Mouse (Mus musculus) inflammation-experienced regulatory T-cells, adult 6 months (primary cell): ENCODE measurements around the gene Sec14l1. TPM values are rescaled to one million over a fixed set of nuclear protein-coding genes. Genes with fewer than 3 reads are reported as not detected.
A peak's percentile ranks its signal among the peaks of the same experiment; 100 is the strongest.

Source experiments
- ATAC-seq: one replicate; pipeline ENCODE4 v1.8.0; 2017
- polyA plus RNA-seq, 3 experiments: library from polyadenylated mRNA; unstranded; fragments of 100-300 nt; shearing (Covaris generic); gene quantifications; one replicate each; pipeline ENCODE4 v1.2.1; 2017

The Sec14l1 gene
- polyA plus RNA-seq, 3 experiments from 2014 or later: 20.1 to 25.6 (median 21.9) TPM

DNA sequence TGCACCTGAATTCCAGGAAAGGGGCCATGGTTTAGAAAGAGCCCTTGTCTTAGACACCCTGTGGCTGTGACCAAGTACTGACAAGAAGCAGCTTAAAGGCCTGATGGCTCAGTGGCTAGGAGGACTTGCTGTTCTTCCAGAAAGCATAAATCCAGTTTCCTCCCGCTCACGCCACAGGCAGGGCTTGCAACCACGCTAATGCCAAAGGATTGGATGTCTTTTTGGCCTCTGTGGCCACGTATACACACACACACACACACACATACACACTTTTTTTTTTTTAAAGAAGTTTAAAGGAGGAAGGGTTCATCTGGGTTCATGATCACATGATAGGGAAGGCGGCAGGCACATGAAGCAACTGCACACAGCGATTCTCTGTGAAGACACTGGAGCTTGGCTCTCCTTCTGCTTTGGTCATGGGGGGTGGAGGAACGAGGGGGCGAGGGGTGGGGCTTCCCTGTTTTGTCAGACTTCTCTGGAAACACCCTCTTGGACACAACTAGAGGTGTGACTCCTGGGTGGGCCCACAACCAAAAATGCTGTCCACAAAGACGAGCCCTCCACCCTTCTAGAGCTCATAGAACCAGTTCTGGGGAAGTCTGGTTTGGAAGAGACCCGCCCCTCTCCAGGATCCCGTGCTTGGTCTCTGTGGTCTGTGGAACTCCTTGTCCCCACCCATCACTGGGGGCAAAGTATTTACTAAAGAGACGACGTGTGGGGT lies 26.5 kb upstream of the Sec14l1 start:
- no peak for ATAC-seq

DNA sequence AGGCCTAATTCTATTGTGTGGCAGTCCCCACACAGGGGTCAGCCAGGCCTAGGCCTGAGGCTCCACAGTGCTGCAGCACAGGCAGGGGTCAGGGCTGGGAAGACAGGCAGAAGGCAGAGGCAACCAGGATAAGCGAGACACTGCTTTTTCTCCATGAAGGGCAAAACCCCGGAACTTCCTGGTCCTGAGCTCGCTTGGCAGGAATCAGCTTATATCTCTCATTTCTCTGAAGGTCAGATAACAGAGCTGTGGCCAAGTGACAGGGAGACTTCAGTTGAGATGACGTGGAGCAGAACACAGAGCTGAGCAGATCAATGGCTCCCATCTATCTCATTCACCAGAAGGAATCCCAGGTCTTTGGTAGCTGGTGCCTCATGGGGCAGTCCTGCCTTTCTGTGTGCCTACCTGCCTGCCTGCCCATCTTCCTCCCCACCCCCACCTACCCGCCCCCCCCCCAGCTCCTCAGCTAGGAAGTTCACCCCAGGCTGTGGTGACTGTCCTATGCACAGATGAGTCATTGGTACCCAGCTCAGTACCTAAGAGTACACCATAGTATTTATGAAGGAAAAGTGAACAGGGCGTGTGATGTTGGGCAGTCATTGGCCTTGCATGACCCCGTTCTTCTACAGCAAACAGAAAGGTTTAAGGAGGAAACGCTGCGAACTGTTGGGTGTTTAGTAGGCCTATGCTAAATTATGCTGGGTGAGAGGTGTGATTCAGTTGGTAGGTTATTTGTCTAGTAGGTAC lies 25.1 kb upstream of the Sec14l1 start:
- no peak for ATAC-seq

DNA sequence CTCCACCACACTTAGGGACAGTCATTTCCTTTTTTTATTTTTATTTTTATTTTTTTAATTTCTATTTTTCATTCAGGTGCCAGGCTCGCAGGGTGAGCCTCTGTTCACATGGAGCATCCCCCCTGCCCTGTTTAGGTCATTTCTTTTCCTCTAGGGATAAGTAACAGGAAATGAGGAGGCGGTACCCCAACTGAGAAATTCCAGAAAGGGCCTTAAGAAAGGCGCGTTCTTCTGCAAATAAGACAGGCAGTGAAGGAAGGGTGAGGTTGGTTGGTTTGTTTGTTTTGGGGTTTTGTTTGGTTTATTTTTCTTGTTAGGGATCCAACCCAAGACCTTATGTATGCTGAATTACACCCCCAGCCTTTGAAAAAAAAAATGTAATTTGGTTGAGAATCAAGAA lies 23.6 kb upstream of the Sec14l1 start:
- no peak for ATAC-seq

DNA sequence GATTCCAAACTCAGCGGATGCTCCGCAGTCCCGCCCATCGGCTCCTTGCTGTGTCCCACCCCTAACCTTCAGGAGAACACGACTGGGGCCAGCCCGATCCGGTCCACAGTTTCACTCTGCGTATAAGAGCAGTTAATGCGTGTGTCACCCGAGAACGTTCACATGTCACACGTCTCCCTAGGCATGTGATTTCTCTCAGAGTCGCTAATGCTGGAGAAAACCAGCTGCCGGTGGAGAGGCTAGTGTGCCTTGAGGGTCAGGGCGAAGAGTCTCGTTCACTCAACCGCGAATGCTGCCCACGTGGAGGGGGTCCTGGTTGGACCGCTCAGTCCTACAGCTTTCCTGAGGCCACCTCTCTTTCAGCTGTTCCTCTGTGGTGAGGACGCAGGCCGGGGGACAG lies 23.1 kb upstream of the Sec14l1 start:
- ATAC-seq: no peak

DNA sequence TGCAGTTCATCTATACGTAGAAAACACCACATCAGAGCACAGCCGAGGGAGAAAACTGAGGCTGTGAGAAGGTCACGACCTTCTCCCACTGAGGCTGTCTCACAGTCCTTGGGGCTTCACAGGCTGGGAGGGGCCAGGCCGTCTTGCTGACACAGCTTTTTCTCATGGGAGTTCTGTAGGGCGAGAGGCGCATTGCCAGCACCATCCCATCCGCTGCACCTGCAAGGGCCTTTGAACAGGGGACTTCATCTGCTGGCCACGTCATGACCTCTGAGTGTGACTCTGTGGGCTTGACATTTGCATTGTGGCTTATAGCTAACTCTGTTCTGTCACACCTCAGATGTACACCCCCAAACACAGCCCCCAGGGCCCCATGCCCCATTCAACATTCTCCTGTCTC lies 22.3 kb upstream of the Sec14l1 start:
- peak; percentile 87 for ATAC-seq

DNA sequence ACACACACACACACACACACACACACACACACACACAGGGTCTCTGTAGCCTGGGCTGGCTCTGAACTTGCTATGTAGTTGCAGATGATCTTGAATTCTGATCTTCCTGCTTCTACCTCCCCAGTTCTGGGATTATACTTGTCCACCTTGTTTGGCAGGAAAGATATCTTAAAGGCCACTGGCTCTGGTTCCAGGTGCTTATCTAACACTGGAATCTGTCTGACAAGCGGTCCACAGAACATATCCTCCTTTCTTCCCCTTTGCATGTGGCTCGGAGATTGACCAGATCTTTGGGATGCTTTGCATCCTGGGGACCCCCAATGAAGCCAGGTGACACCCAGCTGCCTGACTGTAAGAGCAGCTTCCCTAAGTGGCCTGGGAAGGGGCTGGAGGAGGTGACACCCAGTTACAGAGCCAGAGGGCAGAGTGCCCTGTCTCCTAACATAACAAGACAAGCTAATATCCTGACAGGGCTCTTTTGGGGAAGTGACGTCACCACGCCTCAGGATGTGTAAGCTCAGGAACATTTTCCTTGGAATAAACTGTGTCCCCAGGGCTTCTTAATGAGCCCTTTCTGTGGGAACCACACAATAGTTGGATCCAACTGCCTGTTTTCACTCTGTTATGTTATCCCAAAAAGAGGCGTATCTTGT lies 20.9 kb upstream of the Sec14l1 start:
- ATAC-seq: no peak

DNA sequence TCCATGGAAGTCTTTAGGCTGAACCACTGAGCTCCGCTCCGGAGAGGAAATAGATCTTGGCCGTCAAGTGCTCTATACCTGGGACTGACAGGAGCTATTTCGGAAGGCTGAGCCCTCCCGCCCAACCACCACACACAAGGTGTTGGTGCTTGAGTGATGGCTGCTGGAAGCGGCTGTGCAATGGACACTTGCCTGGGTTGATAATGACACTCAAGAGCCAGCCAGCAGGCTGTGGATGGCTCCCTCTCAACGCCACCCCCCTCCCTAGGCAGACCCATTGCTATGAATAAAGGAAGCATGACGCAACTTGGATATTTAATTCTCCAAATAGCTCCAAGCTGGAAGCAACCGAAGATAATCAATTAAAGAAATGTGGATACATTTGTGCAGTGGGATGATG lies 20.3 kb upstream of the Sec14l1 start:
- ATAC-seq: no peak

DNA sequence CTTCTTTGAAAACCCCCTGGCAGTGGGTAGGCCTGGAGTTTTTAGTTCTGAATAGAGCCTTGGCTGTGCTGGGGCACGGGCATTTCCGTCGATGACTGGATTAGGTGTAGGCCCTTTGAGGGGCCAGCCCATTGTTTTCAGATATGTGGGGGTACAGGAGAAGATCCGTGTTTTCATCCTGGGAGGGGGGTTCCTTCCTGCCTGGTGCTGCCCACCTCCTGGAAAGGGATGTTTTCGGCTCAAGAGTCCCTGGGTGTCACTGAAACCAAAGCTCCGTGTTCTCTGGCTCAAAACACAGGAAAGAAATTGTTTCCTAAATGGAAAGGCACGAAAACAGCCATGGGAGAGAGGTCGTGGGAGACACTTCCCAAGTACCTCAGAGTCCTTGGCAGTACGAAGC lies 17.9 kb upstream of the Sec14l1 start:
- ATAC-seq: no peak

DNA sequence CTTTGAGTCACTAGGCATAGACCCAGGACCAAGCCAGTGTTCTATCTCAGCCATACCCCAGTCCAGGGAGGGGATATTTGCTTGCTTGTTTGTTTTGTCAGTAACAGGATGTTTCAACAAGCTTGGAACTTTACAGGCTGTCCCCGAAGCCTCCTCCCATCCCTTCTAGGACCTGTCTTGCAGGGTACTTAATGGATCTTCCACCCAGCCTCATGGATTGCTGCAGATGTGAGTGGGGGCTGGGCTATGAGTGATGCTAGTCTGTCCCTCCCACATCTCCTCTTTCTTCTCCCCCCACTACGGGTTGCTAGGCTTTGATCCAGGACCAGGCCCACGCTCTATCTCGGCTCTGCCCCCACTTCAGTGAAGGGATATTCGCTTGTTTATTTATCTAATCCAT lies 16.8 kb upstream of the Sec14l1 start:
- ATAC-seq: no peak

DNA sequence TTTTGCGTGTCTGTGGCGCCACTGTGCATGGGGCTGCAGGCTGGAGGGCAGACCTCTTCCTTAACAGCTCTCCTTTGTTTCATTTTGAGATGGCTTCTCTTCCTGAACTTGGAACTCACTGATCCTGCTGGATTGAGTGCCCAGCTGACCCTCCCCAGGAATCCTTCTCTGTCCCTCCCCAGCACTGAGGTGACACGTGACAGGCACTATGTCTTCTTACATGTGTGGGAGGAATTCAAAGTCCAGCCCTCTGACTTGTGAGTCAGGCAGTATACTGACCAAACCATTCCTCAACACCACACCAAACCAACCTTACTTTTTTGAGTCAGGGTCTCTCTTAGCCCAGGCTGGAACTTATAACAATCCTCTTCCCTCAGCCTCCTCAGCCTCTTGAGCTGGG lies 16.2 kb upstream of the Sec14l1 start:
- no peak for ATAC-seq

DNA sequence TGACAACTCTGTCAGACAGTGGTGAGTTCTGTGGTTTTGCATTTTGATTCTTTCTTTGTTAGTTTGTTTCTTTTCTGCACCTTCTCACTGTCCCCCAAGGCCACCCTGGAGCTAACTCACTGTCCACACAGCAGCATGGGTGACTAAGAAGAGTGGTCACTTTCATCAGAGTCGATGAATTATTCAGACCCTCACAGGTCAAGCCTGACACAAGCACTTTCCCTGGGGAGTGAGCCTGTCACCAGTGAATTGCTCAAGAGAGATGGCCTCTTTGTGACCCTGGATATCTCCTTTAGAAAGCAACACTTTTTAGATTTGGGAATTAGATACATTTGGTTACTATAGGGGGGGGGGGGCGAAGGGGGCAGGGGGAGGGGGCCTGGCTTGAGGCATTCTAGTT lies 15.6 kb upstream of the Sec14l1 start:
- ATAC-seq: no peak

DNA sequence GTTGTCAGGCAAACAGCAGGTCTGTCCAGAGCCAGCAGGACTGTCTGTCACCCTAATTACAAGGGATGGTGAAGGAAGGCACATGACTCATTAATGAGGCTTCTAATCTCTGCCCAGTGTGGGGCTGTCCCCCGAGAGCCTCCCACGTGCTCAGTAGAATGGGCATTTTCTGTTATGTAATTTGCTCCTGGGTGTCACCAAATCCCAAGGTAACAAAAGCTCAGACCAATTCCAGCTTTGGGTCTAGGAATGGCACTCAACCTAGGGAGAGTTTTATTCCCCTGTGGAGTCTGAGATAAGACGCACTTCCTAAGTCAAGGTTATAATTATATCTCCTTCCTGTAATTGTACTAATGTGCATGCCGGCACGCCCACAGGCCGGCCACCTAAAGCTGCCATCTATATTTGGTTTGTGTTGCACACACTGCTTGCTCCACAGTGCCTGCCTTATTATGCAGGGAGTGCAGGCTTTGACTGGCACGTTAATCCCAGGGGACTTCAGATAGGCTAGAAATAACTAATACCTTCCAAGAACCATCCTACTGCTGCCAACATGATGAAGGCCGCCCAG lies 13.5 kb upstream of the Sec14l1 start:
- ATAC-seq: peak; percentile 38

DNA sequence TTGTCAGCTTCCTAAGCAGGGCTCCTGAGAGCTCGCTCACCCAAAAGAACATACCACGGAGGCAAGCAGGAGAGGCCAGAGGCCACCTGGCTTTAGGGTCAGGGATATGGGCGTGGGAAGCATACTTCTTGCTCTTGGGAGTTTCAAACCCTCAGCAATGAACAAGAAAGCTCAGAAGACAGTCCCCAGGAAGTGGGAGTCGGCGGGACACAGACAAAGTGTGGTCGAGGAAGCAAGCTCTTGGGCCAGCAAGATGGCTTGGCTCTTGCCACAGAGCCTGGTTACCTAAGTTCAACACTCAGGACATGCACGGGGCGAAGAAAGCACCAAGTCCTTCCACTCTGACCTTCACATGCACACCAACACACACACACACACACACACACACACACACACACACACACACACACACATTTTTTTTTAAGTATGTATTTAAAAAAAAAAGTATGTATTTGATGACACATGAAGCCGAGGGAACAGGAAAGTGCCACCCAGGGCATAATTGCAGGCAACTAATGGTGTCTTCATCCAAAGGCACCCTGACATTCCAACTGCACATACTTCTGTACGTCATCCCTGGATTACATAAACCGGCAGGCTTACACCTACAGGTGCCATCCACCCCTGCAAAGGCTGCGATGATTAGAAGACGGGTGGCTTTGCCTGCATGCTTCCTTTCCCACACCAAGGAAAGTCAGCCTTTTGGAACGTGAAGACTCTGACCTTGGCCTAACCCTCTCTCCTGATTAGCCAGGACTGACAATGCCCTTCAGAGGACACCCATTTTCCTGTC lies 12.8 kb upstream of the Sec14l1 start:
- ATAC-seq: no peak

DNA sequence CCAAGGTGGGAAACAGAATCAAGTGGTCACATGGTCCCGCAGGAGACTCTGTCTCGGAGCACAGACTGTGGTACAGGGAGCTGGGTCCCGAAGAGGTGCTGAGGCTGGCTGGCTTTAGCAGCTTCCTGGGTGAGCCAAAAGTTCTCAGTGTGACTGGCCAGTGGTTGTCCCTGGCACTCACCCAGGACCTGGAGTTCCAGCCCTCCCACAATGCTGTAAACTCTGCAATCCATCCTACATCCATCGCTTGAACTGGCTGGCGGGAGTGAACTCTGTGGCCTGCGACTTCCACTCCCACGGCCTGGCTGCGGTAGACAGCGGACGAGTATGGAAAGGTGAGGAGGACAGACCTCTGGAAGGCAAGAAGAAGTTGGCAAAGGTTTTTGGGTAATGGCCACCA lies 11.4 kb upstream of the Sec14l1 start:
- no peak for ATAC-seq

DNA sequence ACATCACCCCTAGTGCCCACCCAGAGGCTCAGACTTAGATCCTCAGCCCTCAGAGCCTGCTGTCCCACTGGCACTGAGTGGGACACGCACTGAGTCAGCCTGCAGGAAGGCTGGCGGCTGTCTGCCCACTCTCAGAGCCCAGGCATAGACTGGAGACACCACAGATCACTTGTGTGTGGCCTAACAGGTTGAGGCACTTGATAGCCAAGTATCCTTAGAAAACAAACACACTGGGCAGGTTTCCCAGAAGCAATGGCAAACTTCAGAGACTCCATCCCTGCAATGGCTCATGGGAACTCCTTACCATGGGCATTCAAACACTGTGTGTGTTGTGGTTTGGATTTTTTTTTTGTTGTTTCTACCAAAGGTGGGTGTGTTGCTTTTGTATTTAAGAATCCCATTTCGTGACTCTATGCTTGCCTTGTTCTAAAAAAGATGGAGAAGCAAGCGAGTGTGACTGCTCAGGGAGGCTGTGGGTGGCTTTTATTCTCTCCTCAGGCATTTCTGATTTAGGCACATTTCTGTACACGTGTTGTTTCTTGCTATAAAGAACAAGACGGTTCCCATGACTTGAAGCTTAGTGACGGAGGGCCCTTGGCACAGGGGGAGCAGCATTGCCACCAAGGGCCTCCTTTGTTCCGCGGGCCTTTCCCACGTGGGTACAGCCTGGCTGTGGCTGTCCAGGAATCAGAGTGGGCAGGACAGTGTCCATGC lies 10.8 kb upstream of the Sec14l1 start:
- ATAC-seq: no peak

DNA sequence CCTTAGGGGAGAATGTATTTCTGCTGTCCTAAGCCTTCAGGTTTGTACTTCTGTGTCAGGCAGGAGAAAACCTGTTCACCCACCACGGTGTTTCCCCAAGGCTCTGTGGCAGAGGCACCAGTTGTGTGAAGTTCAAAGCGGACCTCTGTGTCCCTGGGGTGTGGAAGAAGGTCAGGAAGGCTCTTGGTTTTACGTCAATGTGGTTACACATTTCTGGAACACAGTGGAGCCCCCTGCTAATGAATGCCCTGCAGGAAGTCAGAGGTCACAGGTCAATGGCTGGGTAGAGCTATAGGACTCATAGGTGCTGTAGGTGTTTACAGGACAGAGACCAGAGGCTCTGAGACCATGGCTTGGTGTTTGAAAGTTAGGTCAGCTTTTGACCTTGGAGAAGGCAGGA lies 9.7 kb upstream of the Sec14l1 start:
- no peak for ATAC-seq

DNA sequence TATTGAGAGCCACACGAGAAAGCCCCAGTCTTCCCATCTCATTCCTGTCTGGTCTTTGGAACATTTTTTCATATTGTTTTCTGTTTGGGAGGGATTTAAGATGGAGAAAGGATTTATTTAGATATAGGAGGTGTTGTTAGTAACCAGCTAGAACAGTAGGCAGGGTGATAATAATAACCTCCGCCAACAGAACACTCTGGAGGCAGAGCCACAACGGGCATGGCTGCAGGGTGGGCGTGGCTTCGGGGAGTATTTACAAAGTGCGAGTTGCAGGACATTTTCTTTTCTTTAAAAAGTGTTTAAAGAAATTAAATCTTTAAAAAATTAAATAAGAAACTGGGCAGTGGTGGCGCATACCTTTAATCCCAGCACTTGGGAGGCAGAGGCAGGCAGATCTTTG lies 9.1 kb upstream of the Sec14l1 start:
- no peak for ATAC-seq

DNA sequence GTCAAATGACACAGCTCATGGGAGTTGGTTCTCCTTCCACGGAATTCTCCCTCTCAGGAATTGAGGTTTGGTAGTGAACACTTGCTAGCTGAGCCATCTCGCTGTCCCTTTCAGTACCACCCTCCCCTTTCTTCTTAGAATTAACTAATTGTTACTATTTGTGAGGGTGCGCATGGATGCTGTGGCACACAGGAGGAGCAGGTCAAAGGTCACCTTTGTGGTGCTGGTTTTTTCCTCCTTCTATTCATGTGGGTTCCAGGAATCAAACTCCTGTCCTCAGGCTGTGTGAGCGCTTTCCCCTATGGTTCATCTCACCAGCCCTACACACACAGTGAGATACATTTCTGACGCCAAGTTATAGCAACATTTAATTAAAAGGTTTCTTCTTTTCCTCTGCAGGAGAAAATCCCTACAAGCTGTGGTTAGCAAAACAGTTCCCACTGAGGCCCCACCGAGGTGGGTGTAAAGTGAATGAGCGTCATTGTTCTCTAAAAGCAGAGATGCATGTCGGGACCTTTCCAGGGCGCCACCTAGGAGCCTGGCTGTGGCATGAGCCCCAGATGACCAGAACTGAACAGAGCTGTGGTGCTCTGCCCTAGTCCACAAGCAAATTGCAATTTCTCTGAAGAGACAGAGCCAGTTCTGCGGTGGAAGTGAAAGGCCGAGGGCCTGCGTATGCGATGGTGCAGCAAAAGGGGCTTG lies 8.2 kb upstream of the Sec14l1 start:
- no peak for ATAC-seq

DNA sequence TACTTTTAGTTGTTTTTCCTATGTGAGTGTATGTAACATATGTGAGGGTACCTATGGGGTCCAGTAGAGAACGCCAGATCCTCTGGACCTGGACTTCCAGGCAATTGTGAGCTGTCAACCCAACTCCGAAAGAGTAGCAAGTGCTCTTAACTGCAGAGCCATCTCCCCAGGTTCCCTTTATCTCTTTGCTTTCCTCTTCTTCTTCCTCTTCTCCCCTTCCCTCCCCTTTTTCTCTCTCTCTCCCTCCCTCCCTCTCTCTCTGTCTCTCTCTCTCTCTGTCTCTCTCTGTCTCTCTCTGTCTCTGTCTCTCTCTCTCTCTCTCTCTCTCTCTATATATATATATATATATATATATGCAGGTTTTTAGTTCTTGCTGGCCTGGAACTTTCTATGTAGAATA lies 7.1 kb upstream of the Sec14l1 start:
- no peak for ATAC-seq

DNA sequence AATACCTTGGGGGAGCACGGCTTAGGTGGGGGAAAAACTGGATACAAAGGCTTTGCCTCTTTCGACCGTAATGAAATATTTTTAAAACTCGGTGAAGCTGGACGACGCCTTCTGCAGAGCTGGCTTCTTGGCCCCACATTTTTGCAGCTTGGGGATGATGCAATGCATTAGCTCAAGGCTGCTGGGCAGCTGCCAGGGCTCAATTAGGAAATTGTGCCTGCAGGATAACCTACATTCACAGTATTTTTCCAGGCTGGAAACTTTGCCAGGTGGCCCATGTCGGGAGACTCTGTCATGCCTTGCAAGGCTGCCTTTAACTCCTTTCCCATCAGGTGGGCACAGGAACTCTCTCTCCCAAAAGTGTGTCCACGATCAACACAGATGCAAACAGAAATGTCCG lies 6.4 kb upstream of the Sec14l1 start:
- no peak for ATAC-seq

DNA sequence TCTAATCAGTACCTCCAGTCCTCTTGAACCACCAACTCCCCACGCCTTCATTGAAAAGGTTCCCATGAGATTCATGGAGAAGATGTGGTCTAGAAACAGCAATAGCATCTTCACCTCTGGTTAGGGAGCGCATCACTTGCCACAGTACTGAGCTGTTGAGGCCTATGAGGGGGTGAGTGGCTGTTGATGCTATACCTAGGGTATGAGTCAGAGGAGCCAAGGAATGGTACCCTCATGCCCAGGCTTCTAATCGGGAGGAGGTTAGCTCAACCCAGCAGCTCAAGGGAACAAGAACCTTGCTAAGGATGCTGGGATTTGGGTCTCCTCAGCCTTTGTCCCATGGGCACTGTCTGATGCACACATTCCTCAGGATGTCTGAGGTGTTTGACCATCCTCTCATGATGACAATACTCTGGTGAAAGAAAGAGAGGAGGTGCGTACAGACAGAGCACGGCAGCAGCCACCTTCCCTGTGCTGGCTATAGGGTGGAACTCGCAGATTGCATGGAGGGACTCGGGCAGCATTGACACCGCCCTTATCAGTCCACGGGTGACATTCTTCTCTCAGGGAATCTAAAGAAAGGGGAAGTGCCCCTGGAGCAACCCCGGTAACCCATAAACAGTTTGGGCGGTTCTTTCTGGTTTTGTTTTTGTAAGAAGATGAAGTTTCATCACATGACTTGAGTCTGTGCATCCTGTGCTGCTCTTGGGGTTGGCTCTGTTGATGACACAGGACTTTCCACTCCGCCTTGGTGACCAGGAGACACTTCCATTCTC lies 5.6 kb upstream of the Sec14l1 start:
- peak; percentile 87 for ATAC-seq
